Mouse (Mus musculus): ENCODE measurements around the gene Clcnka.

Clcnka gene

GRCm38 (mm10) chr4:141398545-141398944, at the start of gene Clcnka:
Gene Clcnka, minus strand, starts transcription at chr4:141398724.
- DNase-seq, result peak; percentile 61

GRCm38 (mm10) chr4:141446211-141446610, 47.7 kb upstream of the Clcnka start:
- DNase-seq, result no peak

- no peak for DNase-seq
Observed at GRCm38 (mm10) chr4:141445328-141445720, 46.8 kb upstream of the Clcnka start.

GRCm38 (mm10) chr4:141444451-141445327, 46.2 kb upstream of the Clcnka start, which contains the start of gene Zbtb17:
Gene Zbtb17, plus strand, starts transcription at chr4:141444654.
- peak; percentile 90 for DNase-seq

GRCm38 (mm10) chr4:141443641-141444429, 45.3 kb upstream of the Clcnka start:
- DNase-seq, result no peak

- peak; percentile 62 for DNase-seq
Observed at GRCm38 (mm10) chr4:141440877-141441276, 42.4 kb upstream of the Clcnka start.

- peak; percentile 67 for DNase-seq
Observed at GRCm38 (mm10) chr4:141439083-141439803, 40.7 kb upstream of the Clcnka start.

- no peak for DNase-seq
Observed at GRCm38 (mm10) chr4:141435974-141436373, 37.5 kb upstream of the Clcnka start, which contains the start of gene Srarp. Gene Srarp, minus strand, starts transcription at chr4:141436105.

- no peak for DNase-seq
Observed at GRCm38 (mm10) chr4:141433191-141433590, 34.7 kb upstream of the Clcnka start.

- DNase-seq, result peak; percentile 58
Observed at GRCm38 (mm10) chr4:141432666-141433065, 34.1 kb upstream of the Clcnka start.

- peak; percentile 82 for DNase-seq
Observed at GRCm38 (mm10) chr4:141430997-141431396, 32.5 kb upstream of the Clcnka start.

GRCm38 (mm10) chr4:141429847-141430246, 31.3 kb upstream of the Clcnka start:
- peak; percentile 72 for DNase-seq

- no peak for DNase-seq
Observed at GRCm38 (mm10) chr4:141429381-141429780, 30.9 kb upstream of the Clcnka start.

GRCm38 (mm10) chr4:141427921-141428320, 29.4 kb upstream of the Clcnka start:
- DNase-seq, result no peak

- DNase-seq, result no peak
Observed at GRCm38 (mm10) chr4:141426796-141427745, 28.5 kb upstream of the Clcnka start.

- peak; percentile 71 for DNase-seq
Observed at GRCm38 (mm10) chr4:141425484-141426479, 27.3 kb upstream of the Clcnka start.

- no peak for DNase-seq
Observed at GRCm38 (mm10) chr4:141423691-141424431, 25.3 kb upstream of the Clcnka start.

- no peak for DNase-seq
Observed at GRCm38 (mm10) chr4:141423288-141423687, 24.8 kb upstream of the Clcnka start.

GRCm38 (mm10) chr4:141422841-141423240, 24.3 kb upstream of the Clcnka start:
- DNase-seq, result no peak

- DNase-seq, result no peak
Observed at GRCm38 (mm10) chr4:141421423-141421822, 22.9 kb upstream of the Clcnka start.
